Mouse (Mus musculus): ENCODE measurements around the gene Mettl9.

The Mettl9 gene

DNA sequence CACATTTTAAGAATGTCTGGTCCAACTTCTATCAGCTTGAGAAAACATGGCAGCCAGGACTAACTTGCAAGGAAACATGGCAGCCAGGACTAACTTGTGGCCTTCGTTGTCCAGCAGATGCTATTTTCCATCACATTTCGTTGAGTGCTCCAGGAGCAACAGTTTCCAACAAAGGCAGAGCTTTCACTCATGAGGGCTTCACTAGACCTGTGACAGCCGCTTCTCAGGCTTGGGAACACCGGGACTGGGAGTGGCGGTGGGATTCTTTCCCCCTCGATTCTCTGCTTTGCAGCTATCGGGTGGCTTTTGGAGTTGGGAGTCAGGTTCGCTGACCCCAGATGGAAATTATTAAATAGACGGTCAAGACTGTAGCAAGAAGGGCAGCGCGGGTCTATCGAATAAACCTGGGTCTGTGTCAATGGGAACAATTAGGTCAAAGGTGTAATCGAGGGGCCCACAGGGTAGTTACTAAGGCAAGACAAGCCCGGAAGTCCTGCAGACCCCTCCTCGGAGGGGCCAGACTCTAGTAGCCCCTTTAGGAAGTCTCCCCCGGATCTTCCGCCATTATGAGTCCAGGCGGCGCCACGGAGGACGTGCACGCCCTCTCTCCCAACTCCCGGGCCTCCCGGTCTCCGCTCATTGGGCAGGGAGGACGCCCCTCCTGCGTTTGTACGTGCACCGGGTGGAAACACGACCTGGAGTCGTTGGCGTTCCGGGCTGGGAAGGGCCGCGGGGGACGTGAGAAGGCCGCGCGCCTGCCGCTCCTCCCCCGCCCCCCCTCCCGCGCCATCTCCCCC lies at the start of gene Mettl9:
Gene Mettl9 (plus strand): TSS at position 590 of the 797 bp plus-strand sequence.
- in situ Hi-C loops (cut with MboI; ENCODE audit: unreplicated experiment in 2 of 2) = loop anchor here (5.0 to 10.0 kb wide), 2 partner anchors 47 to 199 kb away; no protein-coding TSS in a partner anchor

GRCm38 (mm10) chr7:120991191-120991590 lies 43.1 kb upstream of the Mettl9 start:
- in situ Hi-C loops (cut with MboI; ENCODE audit: unreplicated experiment in 2 of 2) = no loop called here

DNA sequence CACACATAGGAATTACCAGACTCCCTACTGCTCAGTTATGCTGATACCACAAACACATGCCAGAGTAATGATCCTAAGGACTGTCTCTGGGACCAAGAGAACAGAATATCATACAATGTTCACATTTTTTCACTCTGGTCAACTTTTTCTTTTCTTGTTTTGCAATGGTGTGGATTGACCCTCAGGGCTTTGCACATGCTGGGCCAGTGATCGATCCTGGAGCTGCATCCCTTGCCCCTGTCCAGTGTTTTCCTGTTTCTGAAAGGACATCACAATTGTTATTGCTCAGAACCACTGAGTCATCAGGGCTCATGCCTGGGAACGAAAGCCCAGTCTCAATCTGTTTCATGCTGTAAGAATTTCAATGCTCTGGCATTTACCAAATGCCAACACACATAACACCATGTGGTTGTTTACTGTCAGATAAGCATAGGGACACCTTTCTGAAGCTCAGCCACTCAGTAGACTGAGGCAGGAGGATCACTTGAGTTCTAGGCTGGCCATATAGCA lies 35.2 kb upstream of the Mettl9 start:
- in situ Hi-C loops (cut with MboI; ENCODE audit: unreplicated experiment in 2 of 2) = no loop called here

DNA sequence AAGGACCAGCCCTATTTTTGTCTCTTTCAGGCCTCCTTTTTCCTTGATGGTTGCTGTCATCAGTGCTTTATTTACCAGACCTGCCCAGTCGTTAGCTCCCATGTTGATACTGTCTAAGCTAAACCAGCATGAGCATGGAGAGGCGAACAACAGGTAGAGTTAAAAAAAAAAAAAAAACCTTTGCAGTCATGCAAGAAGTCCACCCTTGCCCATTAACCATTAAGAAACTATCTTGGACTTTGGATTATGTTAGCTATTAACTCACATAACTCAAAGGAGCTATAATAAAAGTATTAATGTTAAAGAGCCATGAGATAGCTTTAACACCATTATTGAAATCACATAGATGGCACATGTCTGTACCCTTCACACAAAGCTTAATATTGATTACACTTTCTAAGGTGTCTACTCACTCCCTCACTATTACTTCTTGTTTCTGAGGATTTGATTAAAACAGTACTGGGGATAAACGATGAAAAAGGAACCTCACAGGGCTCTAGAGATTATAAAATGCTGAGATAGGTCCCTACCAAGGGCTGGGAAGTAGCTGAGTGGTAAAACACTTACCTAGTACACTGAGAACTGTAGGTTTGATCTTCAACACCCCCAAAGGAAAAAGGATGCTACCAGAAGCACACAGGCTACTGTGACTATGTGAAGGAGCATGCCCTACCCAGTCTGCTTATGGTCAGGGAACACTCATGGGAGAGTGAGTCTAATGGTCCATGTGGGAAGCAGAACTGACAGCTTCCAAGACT lies 34.0 kb upstream of the Mettl9 start:
- in situ Hi-C loops (cut with MboI; ENCODE audit: unreplicated experiment in 2 of 2) = no loop called here

- in situ Hi-C loops (cut with MboI; ENCODE audit: unreplicated experiment in 2 of 2) = no loop called here
Measured at GRCm38 (mm10) chr7:121001879-121002278, 32.4 kb upstream of the Mettl9 start.

- in situ Hi-C loops (cut with MboI; ENCODE audit: unreplicated experiment in 2 of 2) = no loop called here
Measured at GRCm38 (mm10) chr7:121002407-121002928, 31.8 kb upstream of the Mettl9 start.

GRCm38 (mm10) chr7:121003793-121004418 lies 30.3 kb upstream of the Mettl9 start:
- in situ Hi-C loops (cut with MboI; ENCODE audit: unreplicated experiment in 2 of 2) = no loop called here

DNA sequence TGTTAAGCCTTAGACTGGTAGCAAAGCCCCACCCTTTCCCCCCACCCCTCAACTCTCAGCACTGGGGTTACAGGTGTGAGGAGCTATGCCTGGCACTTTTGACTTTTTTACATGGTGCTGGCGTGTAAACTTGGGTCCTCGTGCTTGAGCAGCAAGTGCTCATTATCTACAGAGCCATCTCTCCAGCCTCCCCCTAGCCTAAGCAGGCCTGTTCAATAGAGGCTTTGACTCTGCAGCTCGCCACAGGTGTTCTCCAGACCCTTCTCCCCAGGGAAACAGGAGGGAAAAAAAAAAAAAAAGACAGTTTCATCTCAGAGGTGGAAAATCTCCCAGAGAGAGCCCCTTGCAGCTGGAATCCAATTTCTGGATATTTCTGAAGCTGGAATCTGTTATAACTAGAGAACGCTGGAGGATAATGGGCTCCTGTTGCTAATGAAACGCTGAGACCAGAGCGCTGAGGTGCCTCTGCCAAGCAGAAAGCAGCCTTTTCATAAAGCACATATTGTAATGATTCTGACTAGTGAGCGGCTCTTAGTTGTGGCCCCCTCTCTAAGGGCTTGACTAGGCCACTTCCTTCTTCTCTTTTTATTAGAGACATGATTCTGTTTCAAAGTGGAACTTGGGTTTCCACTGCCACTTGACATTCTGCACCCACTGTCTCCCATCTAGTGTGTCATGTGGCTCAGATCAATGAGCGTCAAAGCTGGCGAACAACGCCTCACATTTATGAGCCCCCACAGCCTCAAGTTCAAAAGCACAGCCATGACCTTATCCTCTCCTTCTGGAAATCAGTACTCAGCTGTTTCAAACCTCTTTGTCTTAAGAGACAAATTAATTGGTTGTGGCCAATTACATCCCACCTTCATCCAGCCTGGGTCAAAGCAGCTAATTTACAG lies 22.2 kb upstream of the Mettl9 start:
- in situ Hi-C loops (cut with MboI; ENCODE audit: unreplicated experiment in 2 of 2) = no loop called here

- in situ Hi-C loops (cut with MboI; ENCODE audit: unreplicated experiment in 2 of 2) = no loop called here
Measured at GRCm38 (mm10) chr7:121014486-121014885, 19.8 kb upstream of the Mettl9 start.

- in situ Hi-C loops (cut with MboI; ENCODE audit: unreplicated experiment in 2 of 2) = no loop called here
Measured at GRCm38 (mm10) chr7:121018778-121019177, 15.5 kb upstream of the Mettl9 start.

DNA sequence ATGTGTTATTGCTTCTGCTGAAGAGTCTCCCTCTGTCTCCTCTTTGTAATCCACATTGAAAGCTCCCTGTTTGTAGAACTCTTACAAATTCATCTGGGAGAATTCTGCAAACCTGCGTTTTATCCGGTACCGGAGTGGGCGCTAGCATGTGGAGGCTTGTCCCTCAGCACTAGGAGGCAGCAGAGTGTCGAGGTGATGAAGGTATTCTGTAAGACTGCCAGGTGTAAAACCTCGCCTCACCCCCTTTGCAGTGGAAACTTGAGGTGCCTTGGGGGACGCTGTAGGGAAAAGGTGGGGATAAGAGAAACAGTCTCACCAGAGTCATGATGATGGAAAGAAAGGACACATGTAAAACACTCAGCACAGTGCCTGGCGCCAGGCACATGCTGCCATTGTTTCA lies 14.0 kb upstream of the Mettl9 start:
- in situ Hi-C loops (cut with MboI; ENCODE audit: unreplicated experiment in 2 of 2) = no loop called here

- in situ Hi-C loops (cut with MboI; ENCODE audit: unreplicated experiment in 2 of 2) = loop anchor here in 1 of 2 experiments (5.0 kb wide), 1 partner anchor 38 kb away; no protein-coding TSS in a partner anchor
Measured at GRCm38 (mm10) chr7:121025221-121026008, 8.8 kb upstream of the Mettl9 start.

- in situ Hi-C loops (cut with MboI; ENCODE audit: unreplicated experiment in 2 of 2) = loop anchor here in 1 of 2 experiments (5.0 kb wide), 1 partner anchor 39 kb away; no protein-coding TSS in a partner anchor
Measured at GRCm38 (mm10) chr7:121026300-121026699, 7.9 kb upstream of the Mettl9 start.

DNA sequence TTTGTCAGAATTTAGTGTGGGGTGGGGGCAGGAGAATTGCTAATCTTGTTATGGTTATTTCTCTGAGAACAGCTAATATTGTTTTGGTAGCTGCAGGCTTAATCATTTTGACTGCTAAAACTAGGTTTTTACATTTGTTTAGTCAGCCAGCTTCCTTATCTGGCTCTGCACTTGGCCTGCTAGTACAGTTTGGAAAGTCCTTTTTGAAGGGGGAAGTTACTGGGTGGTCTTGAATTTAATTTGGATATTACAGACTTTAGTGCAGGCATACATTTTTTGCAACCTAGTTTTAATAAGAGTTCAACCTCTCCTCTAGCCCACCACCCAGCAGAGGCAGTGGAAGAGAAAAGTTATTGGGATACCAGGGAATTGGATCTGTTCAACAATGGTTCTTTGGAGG lies 4.3 kb upstream of the Mettl9 start:
- in situ Hi-C loops (cut with MboI; ENCODE audit: unreplicated experiment in 2 of 2) = loop anchor here (5.0 to 10.0 kb wide), 2 partner anchors 43 to 195 kb away; no protein-coding TSS in a partner anchor

GRCm38 (mm10) chr7:121034701-121035141 lies 476 bp downstream of the Mettl9 start:
- in situ Hi-C loops (cut with MboI; ENCODE audit: unreplicated experiment in 2 of 2) = loop anchor here (5.0 to 10.0 kb wide), 2 partner anchors 47 to 200 kb away; no protein-coding TSS in a partner anchor

DNA sequence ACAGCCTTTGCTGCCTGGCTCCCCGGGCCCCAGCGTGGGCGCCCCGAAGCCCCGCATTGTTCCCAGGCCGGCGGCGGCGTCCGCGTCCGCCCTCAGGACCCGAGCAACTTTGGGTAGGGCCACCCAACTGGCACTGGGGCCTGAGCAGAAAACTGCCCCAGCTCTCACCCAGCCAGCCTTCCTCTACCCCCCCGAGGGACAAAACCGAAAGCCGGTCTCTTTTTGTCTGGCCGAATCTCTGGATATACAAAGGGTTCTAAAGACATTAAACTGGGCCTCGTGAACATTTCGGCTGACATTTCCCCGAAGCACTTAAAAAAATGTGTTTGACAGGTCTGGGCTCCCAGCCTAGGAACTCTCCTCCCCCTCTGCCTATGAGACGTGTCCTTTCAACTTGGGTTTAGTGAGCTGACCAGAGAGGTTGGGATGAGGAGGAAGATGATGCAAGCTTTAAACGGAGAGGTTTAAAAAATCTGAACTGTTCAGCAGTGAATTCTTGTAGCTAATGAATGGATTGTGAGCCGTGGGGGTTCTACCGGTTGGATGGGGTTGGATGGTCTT lies 996 bp downstream of the Mettl9 start:
- in situ Hi-C loops (cut with MboI; ENCODE audit: unreplicated experiment in 2 of 2) = loop anchor here in 1 of 2 experiments (10.0 kb wide), 1 partner anchor 200 kb away; no protein-coding TSS in a partner anchor

GRCm38 (mm10) chr7:121040595-121040994 lies 6.3 kb downstream of the Mettl9 start:
- in situ Hi-C loops (cut with MboI; ENCODE audit: unreplicated experiment in 2 of 2) = no loop called here

GRCm38 (mm10) chr7:121041989-121042388 lies 7.7 kb downstream of the Mettl9 start:
- in situ Hi-C loops (cut with MboI; ENCODE audit: unreplicated experiment in 2 of 2) = no loop called here

Measured in v-Abl transformed pro-B cells (cell line).